Mouse (Mus musculus): ENCODE data around the gene Cldn22. TPM values are rescaled to one million over a fixed set of nuclear protein-coding genes. Genes with fewer than 3 reads are reported as not detected.

Gene Cldn22
- not detected for polyA plus RNA-seq (2012; fragmentation: generic; extraction: Trizol)
- long read RNA-seq, experiment 1, result 0 reads
- long read RNA-seq, experiment 2, result 0 reads

GRCm38 (mm10) chr8:47824182-47824581, at the start of gene Cldn22:
Gene Cldn22 (plus strand): TSS chr8:47824482.
- H3ac ChIP-seq (ENCODE audit: control insufficient read depth, insufficient read length, low read depth), result no peak within 1 kb of the TSS
- peaks cover 21% of the 10 kb centered on the region for H3K36me3 ChIP-seq (ENCODE audit: control insufficient read depth, insufficient read depth)
- TF ChIP-seq MYOD1 (IDR thresholded peaks at IDR 0.05; ENCODE audit: control insufficient read depth, insufficient read length, low read depth) (no peak), FOSL1 (IDR thresholded peaks at IDR 0.05; ENCODE audit: insufficient read depth, low read length, poor library complexity, severe bottlenecking) (no peak), USF1 (IDR thresholded peaks at IDR 0.05; ENCODE audit: low read depth) (no peak), MYOG (IDR thresholded peaks at IDR 0.05; ENCODE audit: control insufficient read depth, extremely low read depth, insufficient read length) (no peak), CEBPB (IDR thresholded peaks at IDR 0.05; ENCODE audit: low read depth) (no peak), MAX (IDR thresholded peaks at IDR 0.05) (no peak), CTCF (IDR thresholded peaks at IDR 0.05; ENCODE audit: control insufficient read depth, insufficient read depth, insufficient read length) (no peak)
- H3K79me2 ChIP-seq (ENCODE audit: control insufficient read depth, insufficient read depth), result no peaks in the 10 kb centered on the region
- no peak within 1 kb of the TSS for H3K4me3 ChIP-seq (ENCODE audit: insufficient read depth, poor library complexity, severe bottlenecking)
- H3K79me3 ChIP-seq (ENCODE audit: low read depth), result no peaks in the 10 kb centered on the region
- H3K27me3 ChIP-seq (ENCODE audit: control insufficient read depth, insufficient read depth, insufficient read length), result no peaks in the 10 kb centered on the region

DNA sequence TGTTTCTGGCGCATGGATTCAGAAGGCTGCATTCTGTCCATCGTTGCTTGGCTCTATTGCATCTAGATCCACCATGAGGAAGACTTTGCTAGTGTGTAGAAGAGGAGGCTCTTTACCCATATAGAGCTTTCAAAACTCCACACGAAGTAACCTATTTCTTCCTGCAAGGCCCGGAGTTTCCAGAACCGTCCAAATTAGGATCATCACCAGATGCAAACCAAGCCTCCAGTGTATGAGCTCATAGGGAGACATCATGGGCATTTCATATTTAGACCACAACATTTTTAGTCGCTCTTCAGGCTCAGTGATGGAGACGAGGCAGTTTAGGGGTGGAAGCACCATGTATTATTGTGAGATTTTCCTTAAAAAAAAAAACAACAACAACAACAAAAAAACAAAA, 46.9 kb upstream of the Cldn22 start:
- Histone ChIP-seq H3K27me3 (ENCODE audit: control insufficient read depth, insufficient read depth, insufficient read length) (no peaks in the 10 kb centered on the region), H3K4me3 (ENCODE audit: insufficient read depth, poor library complexity, severe bottlenecking) (no peak overlapping the region), H3K36me3 (ENCODE audit: control insufficient read depth, insufficient read depth) (no peaks in the 10 kb centered on the region), H3K79me2 (ENCODE audit: control insufficient read depth, insufficient read depth) (no peaks in the 10 kb centered on the region), H3K79me3 (ENCODE audit: low read depth) (no peaks in the 10 kb centered on the region), H3ac (ENCODE audit: control insufficient read depth, insufficient read length, low read depth) (no peak overlapping the region)
- no peak for TF ChIP-seq CTCF (IDR thresholded peaks at IDR 0.05; ENCODE audit: control insufficient read depth, insufficient read depth, insufficient read length)
- TF ChIP-seq MAX (IDR thresholded peaks at IDR 0.05), result no peak
- TF ChIP-seq MYOD1 (IDR thresholded peaks at IDR 0.05; ENCODE audit: control insufficient read depth, insufficient read length, low read depth), result no peak
- no peak for TF ChIP-seq USF1 (IDR thresholded peaks at IDR 0.05; ENCODE audit: low read depth)
- TF ChIP-seq MYOG (IDR thresholded peaks at IDR 0.05; ENCODE audit: control insufficient read depth, extremely low read depth, insufficient read length), result no peak
- no peak for TF ChIP-seq FOSL1 (IDR thresholded peaks at IDR 0.05; ENCODE audit: insufficient read depth, low read length, poor library complexity, severe bottlenecking)
- TF ChIP-seq CEBPB (IDR thresholded peaks at IDR 0.05; ENCODE audit: low read depth), result no peak

GRCm38 (mm10) chr8:47779589-47779988, 44.7 kb upstream of the Cldn22 start:
- TF ChIP-seq MYOD1 (IDR thresholded peaks at IDR 0.05; ENCODE audit: control insufficient read depth, insufficient read length, low read depth), result no peak
- TF ChIP-seq FOSL1 (IDR thresholded peaks at IDR 0.05; ENCODE audit: insufficient read depth, low read length, poor library complexity, severe bottlenecking), result no peak
- TF ChIP-seq USF1 (IDR thresholded peaks at IDR 0.05; ENCODE audit: low read depth), result no peak
- TF ChIP-seq CEBPB (IDR thresholded peaks at IDR 0.05; ENCODE audit: low read depth), result no peak
- no peak for TF ChIP-seq MYOG (IDR thresholded peaks at IDR 0.05; ENCODE audit: control insufficient read depth, extremely low read depth, insufficient read length)
- TF ChIP-seq CTCF (IDR thresholded peaks at IDR 0.05; ENCODE audit: control insufficient read depth, insufficient read depth, insufficient read length), result no peak
- TF ChIP-seq MAX (IDR thresholded peaks at IDR 0.05), result no peak
- H3K36me3 ChIP-seq (ENCODE audit: control insufficient read depth, insufficient read depth), result no peaks in the 10 kb centered on the region
- no peak overlapping the region for H3ac ChIP-seq (ENCODE audit: control insufficient read depth, insufficient read length, low read depth)
- H3K4me3 ChIP-seq (ENCODE audit: insufficient read depth, poor library complexity, severe bottlenecking), result no peak overlapping the region
- no peaks in the 10 kb centered on the region for H3K79me2 ChIP-seq (ENCODE audit: control insufficient read depth, insufficient read depth)
- H3K79me3 ChIP-seq (ENCODE audit: low read depth), result no peaks in the 10 kb centered on the region
- H3K27me3 ChIP-seq (ENCODE audit: control insufficient read depth, insufficient read depth, insufficient read length), result no peaks in the 10 kb centered on the region

- H3K4me3 ChIP-seq (ENCODE audit: insufficient read depth, poor library complexity, severe bottlenecking), result no peak overlapping the region
- H3K27me3 ChIP-seq (ENCODE audit: control insufficient read depth, insufficient read depth, insufficient read length), result no peaks in the 10 kb centered on the region
- no peaks in the 10 kb centered on the region for H3K79me3 ChIP-seq (ENCODE audit: low read depth)
- no peak overlapping the region for H3ac ChIP-seq (ENCODE audit: control insufficient read depth, insufficient read length, low read depth)
- TF ChIP-seq CTCF (IDR thresholded peaks at IDR 0.05; ENCODE audit: control insufficient read depth, insufficient read depth, insufficient read length) (no peak), MYOD1 (IDR thresholded peaks at IDR 0.05; ENCODE audit: control insufficient read depth, insufficient read length, low read depth) (no peak), CEBPB (IDR thresholded peaks at IDR 0.05; ENCODE audit: low read depth) (no peak), MAX (IDR thresholded peaks at IDR 0.05) (no peak), FOSL1 (IDR thresholded peaks at IDR 0.05; ENCODE audit: insufficient read depth, low read length, poor library complexity, severe bottlenecking) (no peak), USF1 (IDR thresholded peaks at IDR 0.05; ENCODE audit: low read depth) (no peak), MYOG (IDR thresholded peaks at IDR 0.05; ENCODE audit: control insufficient read depth, extremely low read depth, insufficient read length) (no peak)
- no peaks in the 10 kb centered on the region for H3K36me3 ChIP-seq (ENCODE audit: control insufficient read depth, insufficient read depth)
- no peaks in the 10 kb centered on the region for H3K79me2 ChIP-seq (ENCODE audit: control insufficient read depth, insufficient read depth)
Measured at GRCm38 (mm10) chr8:47781881-47782280, 42.4 kb upstream of the Cldn22 start.

- Histone ChIP-seq H3K4me3 (ENCODE audit: insufficient read depth, poor library complexity, severe bottlenecking) (no peak overlapping the region), H3K79me2 (ENCODE audit: control insufficient read depth, insufficient read depth) (no peaks in the 10 kb centered on the region), H3K27me3 (ENCODE audit: control insufficient read depth, insufficient read depth, insufficient read length) (no peaks in the 10 kb centered on the region), H3K79me3 (ENCODE audit: low read depth) (no peaks in the 10 kb centered on the region), H3ac (ENCODE audit: control insufficient read depth, insufficient read length, low read depth) (no peak overlapping the region), H3K36me3 (ENCODE audit: control insufficient read depth, insufficient read depth) (no peaks in the 10 kb centered on the region)
- TF ChIP-seq CEBPB (IDR thresholded peaks at IDR 0.05; ENCODE audit: low read depth) (no peak), MYOD1 (IDR thresholded peaks at IDR 0.05; ENCODE audit: control insufficient read depth, insufficient read length, low read depth) (no peak), FOSL1 (IDR thresholded peaks at IDR 0.05; ENCODE audit: insufficient read depth, low read length, poor library complexity, severe bottlenecking) (no peak), MYOG (IDR thresholded peaks at IDR 0.05; ENCODE audit: control insufficient read depth, extremely low read depth, insufficient read length) (no peak), MAX (IDR thresholded peaks at IDR 0.05) (no peak), CTCF (IDR thresholded peaks at IDR 0.05; ENCODE audit: control insufficient read depth, insufficient read depth, insufficient read length) (no peak), USF1 (IDR thresholded peaks at IDR 0.05; ENCODE audit: low read depth) (no peak)
Measured at GRCm38 (mm10) chr8:47783544-47783943, 40.7 kb upstream of the Cldn22 start.

Data from C2C12 (cell line).